Mouse (Mus musculus): Measurements from ENCODE around the gene Lrwd1. TPM values are rescaled to one million over a fixed set of nuclear protein-coding genes. Genes with fewer than 3 reads are reported as not detected.

The Lrwd1 gene
- polyA plus RNA-seq, 1 experiment from 2014 or later, result 18.5 TPM

GRCm38 (mm10) chr5:136143161-136143755 lies 7.4 kb upstream of the Lrwd1 start:
- Histone ChIP-seq H3K36me3 (ENCODE audit: insufficient read depth, low read length) (0 out of 2 replicates have a peak, but pooled peaks cover 14% of the 10 kb centered on the region), H3K4me1 (ENCODE audit: insufficient read depth, low read depth, low read length) (no peaks in the 10 kb centered on the region), H3K9me3 (ENCODE audit: low read length) (no peaks in the 10 kb centered on the region), H3K4me3 (ENCODE audit: low read depth, low read length) (no peak overlapping the region), H3K9ac (replicated peaks; ENCODE audit: low read depth) (no peak overlapping the region), H3K27me3 (replicated peaks; ENCODE audit: insufficient read depth, low read length) (no peaks in the 10 kb centered on the region), H3K27ac (ENCODE audit: low read length) (no peak overlapping the region), H3K4me2 (replicated peaks; ENCODE audit: low read depth, low read length) (no peak overlapping the region)
- TF ChIP-seq CTCF (IDR thresholded peaks at IDR 0.05), result peak; percentile 48
- TF ChIP-seq EP300 (IDR thresholded peaks at IDR 0.05), result no peak
- 84% methylated on average over 6 of the region's 6 CpGs for WGBS
- ATAC-seq, result no peak
- DNase-seq (ENCODE audit: low spot score), result no peak

GRCm38 (mm10) chr5:136142746-136143145 lies 6.9 kb upstream of the Lrwd1 start:
- H3K27ac ChIP-seq (ENCODE audit: low read length), result no peak overlapping the region
- no peaks in the 10 kb centered on the region for H3K9me3 ChIP-seq (ENCODE audit: low read length)
- DNase-seq (ENCODE audit: low spot score) (no peak), ATAC-seq (no peak)
- no peak overlapping the region for H3K4me3 ChIP-seq (ENCODE audit: low read depth, low read length)
- no peak overlapping the region for H3K4me2 ChIP-seq (replicated peaks; ENCODE audit: low read depth, low read length)
- no peaks in the 10 kb centered on the region for H3K27me3 ChIP-seq (replicated peaks; ENCODE audit: insufficient read depth, low read length)
- TF ChIP-seq EP300 (IDR thresholded peaks at IDR 0.05), result no peak
- TF ChIP-seq CTCF (IDR thresholded peaks at IDR 0.05), result peak; percentile 48
- no peak overlapping the region for H3K9ac ChIP-seq (replicated peaks; ENCODE audit: low read depth)
- 89% methylated on average over 5 of the region's 5 CpGs for whole genome bisulfite sequencing
- H3K4me1 ChIP-seq (ENCODE audit: insufficient read depth, low read depth, low read length), result no peaks in the 10 kb centered on the region
- H3K36me3 ChIP-seq (ENCODE audit: insufficient read depth, low read length), result 0 out of 2 replicates have a peak, but pooled peaks cover 14% of the 10 kb centered on the region

DNA sequence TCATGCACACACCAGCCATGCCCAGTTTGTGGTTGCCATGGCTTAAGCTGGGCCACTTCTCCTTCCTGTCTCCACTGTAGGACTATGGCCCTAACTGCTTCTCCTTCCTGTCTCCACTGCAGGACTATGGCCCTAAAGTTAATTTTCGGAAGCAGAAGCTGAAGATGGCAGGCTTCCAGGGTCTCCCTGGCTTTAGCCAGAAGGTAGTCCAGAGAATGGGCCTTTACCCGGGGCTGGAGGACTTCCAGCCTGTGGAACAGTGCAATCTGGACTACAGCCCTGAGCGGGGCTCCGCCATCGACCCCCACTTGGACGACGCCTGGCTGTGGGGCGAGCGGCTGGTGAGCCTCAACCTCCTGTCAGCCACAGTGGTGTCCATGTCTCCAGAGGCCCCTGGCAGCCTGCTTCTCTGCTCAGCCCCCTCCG lies 4.2 kb upstream of the Lrwd1 start:
- 92% methylated on average over 10 of the region's 10 CpGs for WGBS

GRCm38 (mm10) chr5:136139393-136139792 lies 3.5 kb upstream of the Lrwd1 start:
- Histone ChIP-seq H3K4me2 (replicated peaks; ENCODE audit: low read depth, low read length) (no peak overlapping the region), H3K9ac (replicated peaks; ENCODE audit: low read depth) (no peak overlapping the region), H3K27ac (ENCODE audit: low read length) (no peak overlapping the region), H3K9me3 (ENCODE audit: low read length) (no peaks in the 10 kb centered on the region), H3K36me3 (ENCODE audit: insufficient read depth, low read length) (0 out of 2 replicates have a peak, but pooled peaks cover 14% of the 10 kb centered on the region), H3K4me1 (ENCODE audit: insufficient read depth, low read depth, low read length) (peaks cover 7% of the 10 kb centered on the region; the same call in 1 of the 2 replicates), H3K4me3 (ENCODE audit: low read depth, low read length) (no peak overlapping the region), H3K27me3 (replicated peaks; ENCODE audit: insufficient read depth, low read length) (no peaks in the 10 kb centered on the region)
- WGBS, result 95% methylated on average over 13 of the region's 13 CpGs
- ATAC-seq (no peak), DNase-seq (ENCODE audit: low spot score) (no peak)
- no peak for TF ChIP-seq EP300 (IDR thresholded peaks at IDR 0.05)
- no peak for TF ChIP-seq CTCF (IDR thresholded peaks at IDR 0.05)

More for the DNA sequence above, 4.2 kb upstream of the Lrwd1 start:
- 0 out of 2 replicates have a peak, but pooled peaks cover 14% of the 10 kb centered on the region for H3K36me3 ChIP-seq (ENCODE audit: insufficient read depth, low read length)
- peaks cover 7% of the 10 kb centered on the region; the same call in 1 of the 2 replicates for H3K4me1 ChIP-seq (ENCODE audit: insufficient read depth, low read depth, low read length)
- H3K9me3 ChIP-seq (ENCODE audit: low read length), result no peaks in the 10 kb centered on the region
- H3K9ac ChIP-seq (replicated peaks; ENCODE audit: low read depth), result no peak overlapping the region
- H3K27ac ChIP-seq (ENCODE audit: low read length), result no peak overlapping the region
- no peak overlapping the region for H3K4me3 ChIP-seq (ENCODE audit: low read depth, low read length)
- no peak overlapping the region for H3K4me2 ChIP-seq (replicated peaks; ENCODE audit: low read depth, low read length)
- no peak for ATAC-seq
- TF ChIP-seq EP300 (IDR thresholded peaks at IDR 0.05) (no peak), CTCF (IDR thresholded peaks at IDR 0.05) (no peak)
- H3K27me3 ChIP-seq (replicated peaks; ENCODE audit: insufficient read depth, low read length), result no peaks in the 10 kb centered on the region
- no peak for DNase-seq (ENCODE audit: low spot score)

DNA sequence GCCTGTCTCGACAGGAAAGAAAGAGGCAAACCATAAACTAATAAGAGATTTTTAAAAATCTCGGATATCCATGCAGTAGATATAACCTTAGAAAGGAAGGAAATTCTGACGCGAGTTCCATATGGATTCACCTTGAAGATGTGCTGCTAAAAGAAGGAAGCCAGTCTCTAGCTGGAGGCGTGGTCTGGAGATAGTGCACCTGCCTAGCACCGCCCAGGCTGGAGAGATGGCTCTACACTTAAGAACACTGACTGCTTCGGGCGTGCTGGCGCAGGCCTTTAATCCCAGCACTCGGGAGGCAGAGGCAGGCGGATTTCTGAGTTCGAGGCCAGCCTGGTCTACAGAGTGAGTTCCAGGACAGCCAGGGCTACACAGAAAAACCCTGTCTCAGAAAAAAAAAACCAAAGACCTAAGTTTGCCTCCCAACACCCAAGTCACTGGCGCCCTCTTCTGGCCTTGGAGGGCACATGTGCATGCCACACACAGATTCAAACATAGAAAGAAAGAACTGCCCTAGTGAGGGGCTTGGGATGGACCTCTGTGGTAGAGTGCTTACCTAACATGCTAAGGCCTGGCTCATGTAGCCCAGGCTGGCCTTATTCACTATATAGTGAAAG lies 1.9 kb upstream of the Lrwd1 start:
- ATAC-seq (no peak), DNase-seq (ENCODE audit: low spot score) (peak; percentile 65)
- no peak overlapping the region for H3K27ac ChIP-seq (ENCODE audit: low read length)
- 76% methylated on average over 13 of the region's 13 CpGs for WGBS
- 0 out of 2 replicates have a peak, but pooled peaks cover 14% of the 10 kb centered on the region for H3K36me3 ChIP-seq (ENCODE audit: insufficient read depth, low read length)
- no peaks in the 10 kb centered on the region for H3K9me3 ChIP-seq (ENCODE audit: low read length)
- no peaks in the 10 kb centered on the region for H3K27me3 ChIP-seq (replicated peaks; ENCODE audit: insufficient read depth, low read length)
- no peak overlapping the region for H3K4me3 ChIP-seq (ENCODE audit: low read depth, low read length)
- H3K9ac ChIP-seq (replicated peaks; ENCODE audit: low read depth), result no peak overlapping the region
- H3K4me2 ChIP-seq (replicated peaks; ENCODE audit: low read depth, low read length), result no peak overlapping the region
- TF ChIP-seq CTCF (IDR thresholded peaks at IDR 0.05) (peak; percentile 75), EP300 (IDR thresholded peaks at IDR 0.05) (no peak)
- H3K4me1 ChIP-seq (ENCODE audit: insufficient read depth, low read depth, low read length), result peaks cover 7% of the 10 kb centered on the region; the same call in 1 of the 2 replicates

- TF ChIP-seq CTCF (IDR thresholded peaks at IDR 0.05), result no peak
- TF ChIP-seq EP300 (IDR thresholded peaks at IDR 0.05), result no peak
- Histone ChIP-seq H3K4me3 (ENCODE audit: low read depth, low read length) (peak overlapping the region; percentile 69), H3K9ac (replicated peaks; ENCODE audit: low read depth) (peak overlapping the region; percentile 61), H3K4me2 (replicated peaks; ENCODE audit: low read depth, low read length) (peak overlapping the region; percentile 78), H3K27ac (ENCODE audit: low read length) (peak overlapping the region; percentile 55), H3K36me3 (ENCODE audit: insufficient read depth, low read length) (0 out of 2 replicates have a peak, but pooled peaks cover 14% of the 10 kb centered on the region), H3K9me3 (ENCODE audit: low read length) (no peaks in the 10 kb centered on the region), H3K4me1 (ENCODE audit: insufficient read depth, low read depth, low read length) (peaks cover 7% of the 10 kb centered on the region; the same call in 1 of the 2 replicates), H3K27me3 (replicated peaks; ENCODE audit: insufficient read depth, low read length) (no peaks in the 10 kb centered on the region)
- 4% methylated on average over 20 of the region's 20 CpGs for WGBS
- DNase-seq (ENCODE audit: low spot score) (no peak), ATAC-seq (peak; percentile 12; the same call in 1 of the 2 replicates)
Measured at GRCm38 (mm10) chr5:136136292-136136990, 567 bp upstream of the Lrwd1 start.

All from lung, postnatal 0 days (tissue).